Mouse (Mus musculus) neural tube, embryonic 11.5 days (tissue): ENCODE results near the gene Acer2. TPM values are rescaled to one million over a fixed set of nuclear protein-coding genes. Genes with fewer than 3 reads are reported as not detected.
"Not testable (repeated sequence)": the region's sequence is repeated elsewhere in the genome, so short reads cannot be mapped to it uniquely, and the experiment has no call there.

Experiments
- ATAC-seq: fragments of 200-750 bp; cut with Nextera tagmentation; 2 replicates; pipeline ENCODE4 v1.8.0; 2017; ENCODE audit warnings: moderate number of reproducible peaks, mild to moderate bottlenecking, moderate TSS enrichment, moderate library complexity; ENCODE audit not compliant: insufficient read depth, low FRiP score, low TSS enrichment
- DNase-seq: peaks from one replicate; pipeline ENCODE4 v3.0.0-alpha.2; 2015; ENCODE audit warnings: low spot score
- H3K27ac ChIP-seq: fragments of 300-500 bp; sonication (generic); 2 replicates; pipeline ENCODE4 v1.5.1; 2014; ENCODE audit warnings: low read depth, mild to moderate bottlenecking, low read length
- H3K27me3 ChIP-seq: fragments of 300-500 bp; sonication (generic); 2 replicates; pipeline ENCODE4 v1.6.1; 2014; ENCODE audit warnings: mild to moderate bottlenecking, low read length, mixed read lengths; ENCODE audit not compliant: control insufficient read depth, insufficient read depth
- H3K36me3 ChIP-seq: fragments of 300-500 bp; sonication (generic); 2 replicates; pipeline ENCODE4 v1.6.1; 2014; ENCODE audit warnings: mild to moderate bottlenecking, low read length, moderate library complexity, mixed read lengths; ENCODE audit not compliant: control insufficient read depth, insufficient read depth
- H3K4me1 ChIP-seq: fragments of 300-500 bp; sonication (generic); 2 replicates; pipeline ENCODE4 v1.6.1; 2014; ENCODE audit warnings: low read length, mixed read lengths; ENCODE audit not compliant: control insufficient read depth, insufficient read depth
- H3K4me2 ChIP-seq: fragments of 300-500 bp; sonication (generic); 2 replicates; pipeline ENCODE4 v1.6.1; 2014; ENCODE audit warnings: low read depth, mild to moderate bottlenecking, moderate library complexity
- H3K4me3 ChIP-seq: fragments of 300-500 bp; sonication (generic); 2 replicates; pipeline ENCODE4 v1.5.1; 2014; ENCODE audit warnings: low read depth, low read length
- H3K9ac ChIP-seq: fragments of 300-500 bp; sonication (generic); 2 replicates; pipeline ENCODE4 v1.6.1; 2014; ENCODE audit warnings: mild to moderate bottlenecking, low read length
- H3K9me3 ChIP-seq: fragments of 300-500 bp; sonication (generic); 2 replicates; pipeline ENCODE4 v1.6.1; 2016; ENCODE audit warnings: low read length; ENCODE audit not compliant: control insufficient read depth
- WGBS: fragments of 180-500 bp; shearing (Covaris S2); extraction: QIAGEN DNeasy Blood & Tissue Kit; methylation state at CpG from one replicate; pipeline ENCODE4 v1.1.7; 2014; 5-methylcytosine and 5-hydroxymethylcytosine counted together
- polyA plus RNA-seq: library from polyadenylated mRNA; unstranded; fragments of >200 nt; fragmentation: Nextera tagmentation; extraction: Ambion mirVana; gene quantifications from 2 replicates; pipeline ENCODE4 v1.2.1, GENCODE M21; 2014

The Acer2 gene
- 9.3 and 11.4 TPM in 2 replicates for polyA plus RNA-seq

- Histone ChIP-seq H3K4me3 (peak within 1 kb of the TSS; percentile 65), H3K27ac (no peak within 1 kb of the TSS), H3K36me3 (no peaks in the 10 kb centered on the region), H3K9me3 (no peaks in the 10 kb centered on the region), H3K9ac (peak within 1 kb of the TSS; percentile 73), H3K4me1 (no peaks in the 10 kb centered on the region), H3K4me2 (peak within 1 kb of the TSS; percentile 91), H3K27me3 (0 out of 2 replicates have a peak, but pooled peaks cover 2% of the 10 kb centered on the region)
- under 1% methylated on average over 59 of the region's 60 CpGs for WGBS
- ATAC-seq (peak; percentile 92), DNase-seq (peak; percentile 85)
These were observed at the start of gene Acer2 for GRCm38 (mm10) chr4:86874146-86874847. Acer2 (plus strand) TSS chr4:86874396.

- Histone ChIP-seq H3K9ac (no peak overlapping the region), H3K27ac (no peak overlapping the region), H3K4me1 (no peaks in the 10 kb centered on the region), H3K27me3 (no peaks in the 10 kb centered on the region), H3K4me3 (no peak overlapping the region), H3K9me3 (no peaks in the 10 kb centered on the region), H3K36me3 (peaks cover 7% of the 10 kb centered on the region; the same call in 1 of the 2 replicates), H3K4me2 (no peak overlapping the region)
- WGBS = 91% methylated on average over 7 of the region's 7 CpGs
- ATAC-seq (no peak), DNase-seq (no peak)
These were observed 49.1 kb upstream of the Acer2 start for GRCm38 (mm10) chr4:86825143-86825542.

DNA sequence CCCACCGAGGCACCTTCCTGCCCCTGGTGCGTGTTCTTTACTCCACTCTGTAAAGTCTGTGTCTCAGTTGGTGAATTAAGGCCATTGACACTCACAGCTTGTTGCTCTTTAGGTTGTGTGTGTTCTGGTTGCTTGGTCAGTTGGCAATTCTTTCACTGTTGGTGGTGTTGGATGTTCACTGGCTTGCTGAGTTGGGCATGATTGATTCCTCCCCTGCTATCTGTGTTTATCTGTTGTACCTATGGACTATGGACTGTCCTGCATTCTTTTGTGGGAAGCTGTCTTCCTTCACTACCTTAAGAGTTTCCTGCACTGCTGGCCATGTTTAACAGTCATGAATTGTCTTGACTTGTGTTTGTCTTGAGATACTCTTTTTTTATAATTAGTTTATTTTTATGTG lies 42.3 kb upstream of the Acer2 start:
- 95% methylated on average over 2 of the region's 2 CpGs for WGBS
- DNase-seq (no peak), ATAC-seq (no peak)
- Histone ChIP-seq H3K4me2 (no peak overlapping the region), H3K27ac (no peak overlapping the region), H3K4me1 (no peaks in the 10 kb centered on the region), H3K4me3 (no peak overlapping the region), H3K9ac (no peak overlapping the region), H3K9me3 (no peaks in the 10 kb centered on the region), H3K27me3 (no peaks in the 10 kb centered on the region), H3K36me3 (peaks cover 7% of the 10 kb centered on the region; the same call in 1 of the 2 replicates)

GRCm38 (mm10) chr4:86841141-86841540 lies 33.1 kb upstream of the Acer2 start:
- H3K36me3 ChIP-seq, ATAC-seq, H3K9me3 ChIP-seq, H3K4me2 ChIP-seq, H3K4me3 ChIP-seq, H3K27ac ChIP-seq, H3K27me3 ChIP-seq, H3K9ac ChIP-seq, H3K4me1 ChIP-seq, DNase-seq: not testable (repeated sequence)
- 100% methylated on average over 2 of the region's 2 CpGs for WGBS

- no peaks in the 10 kb centered on the region for H3K27me3 ChIP-seq
- H3K9ac ChIP-seq = no peak overlapping the region
- WGBS = 96% methylated on average over 3 of the region's 3 CpGs
- no peaks in the 10 kb centered on the region for H3K9me3 ChIP-seq
- H3K4me1 ChIP-seq = no peaks in the 10 kb centered on the region
- no peak overlapping the region for H3K4me3 ChIP-seq
- ATAC-seq (no peak), DNase-seq (no peak)
- H3K36me3 ChIP-seq = peaks cover 4% of the 10 kb centered on the region; the same call in 1 of the 2 replicates
- no peak overlapping the region for H3K27ac ChIP-seq
- no peak overlapping the region for H3K4me2 ChIP-seq
These were observed 28.8 kb upstream of the Acer2 start for GRCm38 (mm10) chr4:86845384-86845783.

GRCm38 (mm10) chr4:86847246-86847645 lies 26.9 kb upstream of the Acer2 start:
- Histone ChIP-seq H3K4me2 (no peak overlapping the region), H3K4me1 (no peaks in the 10 kb centered on the region), H3K27me3 (no peaks in the 10 kb centered on the region), H3K27ac (no peak overlapping the region), H3K9ac (no peak overlapping the region), H3K4me3 (no peak overlapping the region), H3K9me3 (no peaks in the 10 kb centered on the region), H3K36me3 (0 out of 2 replicates have a peak, but pooled peaks cover 2% of the 10 kb centered on the region)
- ATAC-seq (no peak), DNase-seq (no peak)
- 90% methylated on average over 2 of the region's 2 CpGs for WGBS

- DNase-seq (no peak), ATAC-seq (no peak)
- Histone ChIP-seq H3K4me2 (no peak overlapping the region), H3K9me3 (no peaks in the 10 kb centered on the region), H3K27me3 (no peaks in the 10 kb centered on the region), H3K9ac (no peak overlapping the region), H3K4me3 (no peak overlapping the region), H3K36me3 (peaks cover 21% of the 10 kb centered on the region), H3K4me1 (0 out of 2 replicates have a peak, but pooled peaks cover 5% of the 10 kb centered on the region), H3K27ac (no peak overlapping the region)
- WGBS = 84% methylated on average over 2 of the region's 2 CpGs
These were observed 22.9 kb upstream of the Acer2 start for GRCm38 (mm10) chr4:86851331-86851730.

- Histone ChIP-seq H3K4me2 (no peak overlapping the region), H3K4me1 (0 out of 2 replicates have a peak, but pooled peaks cover 5% of the 10 kb centered on the region), H3K9me3 (no peaks in the 10 kb centered on the region), H3K4me3 (no peak overlapping the region), H3K36me3 (peaks cover 21% of the 10 kb centered on the region), H3K27ac (no peak overlapping the region), H3K9ac (no peak overlapping the region), H3K27me3 (no peaks in the 10 kb centered on the region)
- 76% methylated on average over 3 of the region's 3 CpGs for WGBS
- ATAC-seq (no peak), DNase-seq (no peak)
These were observed 22.2 kb upstream of the Acer2 start for GRCm38 (mm10) chr4:86852018-86852417.
